Mouse (Mus musculus) stomach, postnatal 0 days (tissue): ENCODE measurements at regions not wholly inside any gene's neighbourhood (a gene's known extent, or its start where the extent isn't known, plus 50 kb on each side); places are given as distances from the start of the nearest gene placed in this dataset.
A peak's percentile ranks its signal among the peaks of the same experiment; 100 is the strongest.

ENCODE experiments used
- CTCF ChIP-seq: IDR thresholded peaks from 2 replicates; pipeline ENCODE4 v1.5.1; 2016; ENCODE audit warnings: antibody characterized with exemption, low read depth, mild to moderate bottlenecking, moderate library complexity
- EP300 ChIP-seq: optimal IDR thresholded peaks from 2 replicates; pipeline ENCODE3; 2016; ENCODE audit warnings: antibody characterized with exemption

DNA sequence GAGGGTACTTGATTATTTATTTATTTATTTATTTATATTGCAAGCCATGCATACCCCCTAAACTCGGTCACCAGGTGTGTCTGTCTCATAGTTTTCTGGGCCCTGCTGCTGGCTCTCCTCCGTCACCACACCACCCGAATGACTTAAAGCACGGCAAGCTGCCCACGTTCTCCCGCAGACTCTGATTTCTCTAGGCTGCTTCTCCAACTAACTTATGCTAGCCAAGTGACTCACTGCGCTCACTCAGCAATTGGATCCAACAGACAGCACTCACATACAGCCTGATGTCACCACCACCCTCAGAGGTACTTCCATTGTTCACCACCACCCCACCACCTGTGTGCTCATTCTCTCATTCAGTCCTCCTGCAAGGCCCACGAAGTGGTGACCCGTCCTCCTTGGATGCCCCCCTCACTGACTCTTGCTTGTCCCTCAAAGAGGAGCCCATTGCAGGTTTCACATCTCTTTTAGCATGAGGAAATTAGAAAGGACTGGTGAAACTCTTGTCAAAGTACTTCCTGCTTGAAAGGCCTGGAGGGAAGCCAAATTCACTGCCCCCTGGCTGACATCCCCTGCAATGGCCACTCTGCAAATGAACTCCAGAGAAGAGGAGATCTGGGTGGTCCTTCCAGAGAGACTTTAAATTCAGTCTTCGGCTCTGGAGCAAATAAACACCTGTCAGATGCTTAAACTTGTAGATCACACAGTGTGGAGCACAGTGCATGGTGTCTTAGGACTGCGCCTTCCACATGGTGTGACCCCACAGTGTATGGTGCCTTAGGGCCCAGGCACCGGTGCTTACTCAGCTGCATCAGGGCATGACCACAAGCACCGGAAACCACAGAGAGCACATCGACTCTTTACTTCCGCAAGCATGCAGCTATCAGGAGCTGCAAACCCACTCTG is 262.8 kb downstream of the Cxcl12 start:
- TF ChIP-seq CTCF (peak; percentile 63), EP300 (no peak)
